Comparison of ENCODE assay signal across 8 mouse cellular contexts in genomic region chr10:17727161-17727925, GRCm38 (mm10). TPM values are rescaled to one million over a fixed set of nuclear protein-coding genes. Genes with fewer than 3 reads are reported as not detected.
DNase-seq lines count a peak whose midpoint lies in the region; ATAC-seq and TF ChIP-seq lines count a peak whose summit lies in the region.

No protein-coding gene starts in this region.

- no peaks in the 10 kb centered on the region for H3K27me3 ChIP-seq in hindbrain, embryonic 13.5 days
- H3K27me3 ChIP-seq in limb, embryonic 15.5 days = no peaks in the 10 kb centered on the region
- no peaks in the 10 kb centered on the region for H3K27me3 ChIP-seq in midbrain, postnatal 0 days (ENCODE audit: insufficient read depth, low read length)

- intact Hi-C loops in left cerebral cortex, adult 2 months (cut with DNase I) = loop anchor here (5.0 to 10.0 kb wide), 5 partner anchors 653 to 1923 kb away; no protein-coding TSS in a partner anchor
- intact Hi-C loops in left cerebral cortex, postnatal 4 days (cut with DNase I) = loop anchor here (10.0 kb wide), 3 partner anchors 303 to 1903 kb away; no protein-coding TSS in a partner anchor

- peak overlapping the region; percentile 71 for H3K9ac ChIP-seq in hindbrain, embryonic 13.5 days
- no peak overlapping the region for H3K9ac ChIP-seq in limb, embryonic 15.5 days
- peak overlapping the region; percentile 39 for H3K9ac ChIP-seq in midbrain, postnatal 0 days (replicated peaks; ENCODE audit: low read length, poor library complexity, severe bottlenecking)

- DNase-seq in left cerebral cortex, adult 2 months (ENCODE audit: extremely low spot score in 1 of 2, low spot score in 2 of 2) = peak in 1 of 2 experiments; percentile 25
- DNase-seq in left cerebral cortex, postnatal 4 days = no peak
- peak; percentile 98 for DNase-seq in fat pad, adult 2 months (ENCODE audit: extremely low read depth, low read depth, low spot score)
- DNase-seq in midbrain, postnatal 0 days (ENCODE audit: low spot score) = peak; percentile 42

- peak overlapping the region; percentile 56 for H3K27ac ChIP-seq in left cerebral cortex, adult 2 months
- peak overlapping the region; percentile 26 for H3K27ac ChIP-seq in bone marrow macrophage, adult 2 months (ENCODE audit: insufficient read depth, low read depth, low read length)
- peak overlapping the region; percentile 73 for H3K27ac ChIP-seq in hindbrain, embryonic 13.5 days
- H3K27ac ChIP-seq in limb, embryonic 15.5 days = peak overlapping the region; percentile 59; the same call in 1 of the 2 replicates
- H3K27ac ChIP-seq in midbrain, postnatal 0 days (ENCODE audit: low read depth, low read length) = peak overlapping the region; percentile 32; the same call in 1 of the 2 replicates

- no peak for TF ChIP-seq CTCF in left cerebral cortex, adult 2 months (IDR thresholded peaks at IDR 0.05)
- TF ChIP-seq CTCF in bone marrow macrophage, adult 2 months (IDR thresholded peaks at IDR 0.05; ENCODE audit: low read depth, low read length) = no peak
- no peak for TF ChIP-seq CTCF in midbrain, postnatal 0 days (IDR thresholded peaks at IDR 0.05)

- no peak for TF ChIP-seq POLR2A in bone marrow macrophage, adult 2 months (IDR thresholded peaks at IDR 0.05; ENCODE audit: borderline replicate concordance, low read depth, low read length)

- H3K36me3 ChIP-seq in hindbrain, embryonic 13.5 days = no peaks in the 10 kb centered on the region
- no peaks in the 10 kb centered on the region for H3K36me3 ChIP-seq in limb, embryonic 15.5 days
- no peaks in the 10 kb centered on the region for H3K36me3 ChIP-seq in midbrain, postnatal 0 days (ENCODE audit: insufficient read depth, low read length)

- ATAC-seq in hindbrain, embryonic 13.5 days (ENCODE audit: low FRiP score) = no peak
- no peak for ATAC-seq in limb, embryonic 15.5 days (ENCODE audit: insufficient number of reproducible peaks, low FRiP score, low TSS enrichment, low read depth)
- no peak for ATAC-seq in midbrain, postnatal 0 days (ENCODE audit: low FRiP score)
- ATAC-seq in erythroid progenitor cell, adult 5-6 weeks (replicated peaks; ENCODE audit: low FRiP score, poor library complexity, severe bottlenecking) = no peak

- no peaks in the 10 kb centered on the region for H3K9me3 ChIP-seq in hindbrain, embryonic 13.5 days
- H3K9me3 ChIP-seq in limb, embryonic 15.5 days = no peaks in the 10 kb centered on the region
- no peaks in the 10 kb centered on the region for H3K9me3 ChIP-seq in midbrain, postnatal 0 days (ENCODE audit: low read length)

- peaks cover 17% of the 10 kb centered on the region for H3K4me1 ChIP-seq in bone marrow macrophage, adult 2 months (ENCODE audit: control insufficient read depth, insufficient read depth, low read length)
- peaks cover 23% of the 10 kb centered on the region for H3K4me1 ChIP-seq in hindbrain, embryonic 13.5 days (replicated peaks)
- peaks cover 30% of the 10 kb centered on the region for H3K4me1 ChIP-seq in limb, embryonic 15.5 days
- peaks cover 3% of the 10 kb centered on the region; the same call in 1 of the 2 replicates for H3K4me1 ChIP-seq in midbrain, postnatal 0 days (ENCODE audit: insufficient read depth, low read length)

- WGBS in hindbrain, embryonic 13.5 days = 13% methylated on average over 15 of the region's 15 CpGs
- WGBS in limb, embryonic 15.5 days = 14% methylated on average over 15 of the region's 15 CpGs
- 10% methylated on average over 15 of the region's 15 CpGs for WGBS in midbrain, postnatal 0 days

- H3K4me3 ChIP-seq in left cerebral cortex, adult 2 months = peak overlapping the region; percentile 21; the same call in 1 of the 2 replicates
- H3K4me3 ChIP-seq in bone marrow macrophage, adult 2 months (ENCODE audit: insufficient read depth, low read length) = no peak overlapping the region
- peak overlapping the region; percentile 99 for H3K4me3 ChIP-seq in hindbrain, embryonic 13.5 days
- H3K4me3 ChIP-seq in limb, embryonic 15.5 days = peak overlapping the region; percentile 4; the same call in 1 of the 2 replicates
- peak overlapping the region; percentile 94 for H3K4me3 ChIP-seq in midbrain, postnatal 0 days (ENCODE audit: low read depth, low read length)

- peak overlapping the region; percentile 59 for H3K4me2 ChIP-seq in hindbrain, embryonic 13.5 days
- H3K4me2 ChIP-seq in limb, embryonic 15.5 days = 0 out of 2 replicates have a peak overlapping the region, but pooled peaks have one; percentile 10
- H3K4me2 ChIP-seq in midbrain, postnatal 0 days (ENCODE audit: low read depth, low read length, poor library complexity, severe bottlenecking) = peak overlapping the region; percentile 74

RNA-seq across cellular contexts. Expression of gene Cited2, which starts 4.3 kb away (rescaled TPM):
- 10 to 100 TPM; 40.3 to 49.9 TPM for total RNA-seq in left cerebral cortex, adult 2 months (2021)
- 10 to 100 TPM; 41.9 to 48.3 TPM for total RNA-seq in left cerebral cortex, postnatal 4 days (2021)
- polyA plus RNA-seq in bone marrow macrophage, adult 2 months (2012; ENCODE audit: insufficient read depth, insufficient read length, missing spikeins) = 136 and 143 TPM in 2 replicates
- 86.3 and 101 TPM in 2 replicates for polyA plus RNA-seq in hindbrain, embryonic 13.5 days (2015; fragmentation: Nextera tagmentation; extraction: Ambion mirVana)
- polyA plus RNA-seq in limb, embryonic 15.5 days (2015; fragmentation: Nextera tagmentation; extraction: Ambion mirVana) = 37.5 and 38.2 TPM in 2 replicates
- 72.1 and 107 TPM in 2 replicates for total RNA-seq in midbrain, postnatal 0 days (2014; rRNA removed)
- polyA plus RNA-seq in midbrain, postnatal 0 days (2015; fragmentation: Nextera tagmentation; extraction: Ambion mirVana) = 44.6 and 48.2 TPM in 2 replicates
- 32.4 and 38.6 TPM in 2 replicates for total RNA-seq in erythroid progenitor cell, adult 5-6 weeks (2015; ENCODE audit: low replicate concordance)
- 9.8 and 40.0 TPM in 2 replicates for total RNA-seq in erythroid progenitor cell, adult 5-6 weeks (2017; ENCODE audit: low replicate concordance)

Comparison
In these comparisons a context has a peak if more than half of its experiments do, and no peak if none do; other contexts are left out.
1. H3K4me2 ChIP-seq: peak in every context shown above with its lines; median percentile 74 in midbrain, postnatal 0 days; 59 in hindbrain, embryonic 13.5 days; 10 in limb, embryonic 15.5 days.